Mouse (Mus musculus): ENCODE results near the gene Irgm2.

Gene Irgm2

GRCm38 (mm10) chr11:58261826-58262225 lies 62.4 kb downstream of the Irgm2 start:
- DNase-seq (ENCODE audit: low spot score), result no peak

- no peak for DNase-seq (ENCODE audit: low spot score)
Measured at GRCm38 (mm10) chr11:58262336-58262735, 62.9 kb downstream of the Irgm2 start.

- DNase-seq (ENCODE audit: low spot score), result no peak
Measured at GRCm38 (mm10) chr11:58263516-58263915, 64.1 kb downstream of the Irgm2 start.

GRCm38 (mm10) chr11:58264546-58264945 lies 65.1 kb downstream of the Irgm2 start:
- DNase-seq (ENCODE audit: low spot score), result no peak

GRCm38 (mm10) chr11:58268285-58268684 lies 68.9 kb downstream of the Irgm2 start:
- no peak for DNase-seq (ENCODE audit: low spot score)
